Mouse (Mus musculus) forelimb bud, embryonic 11.5 days (tissue): ENCODE measurements at regions not wholly inside any gene's neighbourhood (a gene's known extent, or its start where the extent isn't known, plus 50 kb on each side); places are given as distances from the start of the nearest gene placed in this dataset.
"Not testable (repeated sequence)": the region's sequence is repeated elsewhere in the genome, so short reads cannot be mapped to it uniquely, and the experiment has no call there.

ENCODE experiments used
- DNase-seq: peaks from one replicate; pipeline ENCODE4 v3.0.0-alpha.2; 2012; ENCODE audit warnings: low read depth, low spot score

GRCm38 (mm10) chr14:84610476-84610875 is 167.1 kb downstream of the Pcdh17 start:
- no peak for DNase-seq

- DNase-seq = peak; percentile 14
These were observed 169.2 kb downstream of the Pcdh17 start for GRCm38 (mm10) chr14:84612551-84612950.

GRCm38 (mm10) chr14:84645026-84645425 is 201.7 kb downstream of the Pcdh17 start:
- no peak for DNase-seq

GRCm38 (mm10) chr14:84645972-84646577 is 202.7 kb downstream of the Pcdh17 start:
- DNase-seq = no peak

- no peak for DNase-seq
These were observed 215.9 kb downstream of the Pcdh17 start for GRCm38 (mm10) chr14:84659206-84659775.

GRCm38 (mm10) chr14:84667685-84668084 is 224.3 kb downstream of the Pcdh17 start:
- not testable (repeated sequence) for DNase-seq

- DNase-seq = no peak
These were observed 228.5 kb downstream of the Pcdh17 start for GRCm38 (mm10) chr14:84671678-84672472.

- DNase-seq = no peak
These were observed 243.5 kb downstream of the Pcdh17 start for GRCm38 (mm10) chr14:84686848-84687247.

- DNase-seq = no peak
These were observed 247.4 kb downstream of the Pcdh17 start for GRCm38 (mm10) chr14:84690810-84691209.
